Mouse (Mus musculus) frontal cortex, postnatal 10 days (tissue): ENCODE results near the gene Zfp651.

Experiments
- DNase-seq, 2 experiments: peaks; one replicate each; pipeline ENCODE4 v3.0.0; 2022; ENCODE audit warnings: low spot score in 2 of 2, mixed read lengths in 1 of 2

Zfp651 gene

DNA sequence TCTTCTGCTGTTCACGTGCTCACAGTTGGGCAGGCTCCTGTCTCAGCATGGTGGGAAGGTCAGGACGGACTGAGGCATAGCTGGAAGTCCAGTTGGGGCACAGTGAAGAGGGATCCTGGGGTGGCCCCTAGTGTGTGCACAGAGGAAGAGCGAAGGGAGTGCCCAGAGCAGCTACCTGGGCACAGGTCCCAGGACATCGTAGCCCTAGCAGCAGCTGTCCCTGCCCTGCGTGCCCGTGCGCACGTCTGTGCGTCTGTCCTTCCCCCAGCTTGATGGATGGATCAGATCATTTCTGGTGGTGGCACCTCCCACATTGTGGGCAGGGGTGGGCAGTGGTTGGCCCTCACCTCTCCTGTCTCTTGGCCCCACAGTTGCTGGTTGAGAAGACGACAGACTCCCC lies 3.1 kb downstream of the Zfp651 start:
- peak in 1 of 2 experiments; percentile 19 for DNase-seq

DNA sequence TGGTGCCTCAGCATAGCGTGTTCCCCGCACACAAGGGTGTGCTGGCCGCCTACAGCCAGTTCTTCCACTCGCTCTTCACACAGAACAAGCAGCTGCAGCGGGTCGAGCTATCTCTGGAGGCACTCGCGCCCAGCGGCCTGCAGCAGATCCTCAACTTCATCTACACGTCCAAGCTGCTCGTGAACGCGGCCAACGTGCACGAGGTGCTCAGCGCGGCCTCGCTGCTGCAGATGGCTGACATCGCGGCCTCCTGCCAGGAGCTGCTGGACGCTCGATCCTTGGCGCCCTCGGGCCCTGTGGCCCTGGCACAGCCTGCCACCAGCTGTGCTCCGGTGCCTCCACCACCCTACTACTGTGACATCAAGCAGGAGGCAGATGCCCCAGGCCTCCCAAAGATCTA lies 3.6 kb downstream of the Zfp651 start:
- DNase-seq, result peak in 1 of 2 experiments; percentile 17

DNA sequence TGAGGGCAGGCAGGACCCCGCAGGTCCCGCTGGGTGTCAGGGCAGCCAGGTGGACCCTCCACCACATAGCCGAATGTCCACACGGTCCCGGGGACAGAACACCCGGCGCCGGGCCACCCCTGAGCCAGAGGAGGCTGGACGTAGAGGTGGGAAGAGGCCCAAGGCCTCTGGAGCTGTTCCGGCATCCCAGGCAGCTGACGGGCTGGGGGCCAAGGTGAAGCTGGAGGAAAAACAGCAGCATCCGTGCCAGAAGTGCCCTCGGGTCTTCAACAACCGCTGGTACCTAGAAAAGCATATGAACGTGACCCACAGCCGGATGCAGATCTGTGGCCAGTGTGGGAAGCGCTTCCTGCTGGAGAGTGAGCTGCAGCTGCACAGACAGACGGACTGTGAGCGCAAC lies 4.6 kb downstream of the Zfp651 start:
- DNase-seq, result peak in 1 of 2 experiments; percentile 29

DNA sequence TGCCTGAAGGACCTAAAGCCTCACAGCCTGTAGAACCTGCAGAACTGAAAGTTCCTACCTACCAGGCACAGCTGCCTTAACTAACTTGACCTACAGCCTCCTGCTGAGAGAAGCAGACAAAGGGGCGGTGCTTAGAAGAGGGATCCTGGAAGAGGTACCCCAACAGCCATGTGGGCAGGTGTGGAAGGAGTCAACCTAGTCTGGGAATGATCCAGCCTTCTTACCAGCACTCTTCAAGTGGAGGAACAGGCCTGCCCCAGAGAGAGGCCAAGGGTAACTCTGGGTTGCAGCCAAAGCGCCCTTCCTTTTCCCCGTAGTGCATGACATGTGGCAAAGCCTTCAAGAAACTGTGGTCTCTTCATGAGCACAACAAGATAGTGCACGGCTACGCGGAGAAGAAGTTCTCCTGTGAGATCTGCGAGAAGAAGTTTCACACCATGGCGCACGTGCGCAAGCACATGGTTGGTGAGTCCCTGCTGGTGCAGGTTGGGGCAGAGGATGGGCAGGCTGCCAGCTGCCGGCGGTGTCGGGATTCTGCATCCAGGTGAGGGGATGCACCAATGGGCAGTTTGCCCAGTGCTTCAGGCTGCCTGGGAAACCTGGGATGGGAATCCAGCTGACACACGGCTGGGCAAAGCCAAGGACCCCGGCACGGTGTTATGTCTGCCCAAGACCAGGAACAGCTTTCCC lies 6.2 kb downstream of the Zfp651 start:
- DNase-seq, result peak in 1 of 2 experiments; percentile 18

DNA sequence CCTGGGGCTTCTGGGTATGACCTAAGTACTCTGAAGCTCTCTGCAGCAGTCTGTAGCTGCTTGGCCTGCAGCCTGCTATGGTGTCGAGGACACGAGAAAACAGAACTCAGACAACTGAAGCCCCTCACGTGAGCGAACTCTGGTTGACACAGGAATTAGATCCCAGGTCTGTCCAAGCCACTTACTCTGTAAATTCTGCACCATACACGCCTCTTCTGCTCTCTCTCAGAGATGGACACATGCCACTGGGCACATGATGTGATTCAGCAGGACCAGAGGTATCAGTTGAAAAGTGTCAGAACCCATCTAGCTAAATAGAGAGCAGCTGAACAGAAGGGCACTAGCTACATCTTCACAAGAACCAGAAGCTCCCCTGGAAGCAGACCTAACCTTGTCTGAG lies 13.3 kb downstream of the Zfp651 start:
- no peak for DNase-seq

DNA sequence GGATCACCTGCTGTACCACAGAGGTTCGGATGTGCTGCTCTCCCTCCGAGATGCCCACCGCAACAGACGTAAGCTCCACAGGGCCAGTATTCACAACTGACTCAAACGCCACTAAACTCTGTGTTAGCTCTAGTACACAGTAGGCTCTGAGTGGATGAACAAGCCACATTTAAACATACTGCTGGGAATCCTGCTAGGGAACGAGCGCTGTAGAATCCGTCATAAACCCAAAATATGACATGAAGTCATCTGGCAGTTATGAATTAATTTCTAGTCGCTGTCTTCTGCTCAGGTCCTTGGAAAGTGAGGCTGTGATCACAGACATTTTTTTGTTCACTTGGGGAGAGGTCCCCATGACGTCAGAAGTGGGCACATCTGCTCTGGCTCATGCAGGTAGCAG lies 16.8 kb downstream of the Zfp651 start:
- DNase-seq, result no peak

DNA sequence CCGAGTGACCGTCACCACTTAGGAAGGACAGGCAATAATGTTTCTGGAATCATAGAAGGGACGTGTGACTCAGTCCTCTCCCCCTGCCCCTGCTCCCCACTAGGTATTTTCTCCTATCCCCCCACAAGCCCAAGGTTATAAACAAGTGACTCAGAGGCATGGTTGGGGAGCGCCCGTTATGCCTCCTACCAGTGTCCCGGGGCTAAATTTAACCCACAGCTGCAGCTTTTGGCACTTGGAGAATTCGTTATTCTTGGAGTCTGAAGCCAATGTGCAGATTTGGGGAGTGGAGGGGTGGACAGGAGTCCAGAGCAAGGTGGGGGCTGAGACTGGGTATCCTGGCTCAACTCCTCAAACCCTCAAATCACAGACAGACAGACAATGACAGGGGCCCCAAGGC lies 17.4 kb downstream of the Zfp651 start:
- DNase-seq, result no peak

DNA sequence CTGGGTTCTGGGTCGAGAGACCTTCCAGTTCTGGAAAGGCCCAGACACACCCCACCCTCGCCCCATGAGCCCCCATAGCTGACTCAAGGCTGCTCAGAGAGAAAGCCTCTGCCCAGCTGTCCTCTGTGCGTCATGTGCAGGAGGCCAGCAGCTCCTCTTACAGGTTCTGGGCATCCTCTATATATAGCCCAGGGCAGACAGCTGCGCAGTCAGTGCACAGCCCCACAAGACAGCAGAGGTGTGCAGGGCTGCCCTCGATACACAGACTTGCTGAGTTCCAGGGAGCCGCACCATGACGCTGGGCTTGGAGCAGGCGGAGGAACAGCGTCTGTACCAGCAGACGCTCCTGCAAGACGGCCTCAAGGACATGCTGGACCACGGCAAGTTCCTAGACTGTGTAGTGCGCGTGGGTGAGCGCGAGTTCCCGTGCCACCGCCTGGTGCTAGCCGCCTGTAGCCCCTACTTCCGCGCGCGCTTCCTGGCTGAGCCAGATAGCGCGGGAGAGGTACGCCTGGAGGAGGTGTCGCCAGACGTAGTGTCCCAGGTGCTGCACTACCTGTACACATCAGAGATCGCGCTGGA lies 18.4 kb downstream of the Zfp651 start, which contains the start of gene Klhl40:
TSS of gene Klhl40 (plus strand) at position 124 of the 582 bp plus-strand sequence.
- DNase-seq, result no peak

DNA sequence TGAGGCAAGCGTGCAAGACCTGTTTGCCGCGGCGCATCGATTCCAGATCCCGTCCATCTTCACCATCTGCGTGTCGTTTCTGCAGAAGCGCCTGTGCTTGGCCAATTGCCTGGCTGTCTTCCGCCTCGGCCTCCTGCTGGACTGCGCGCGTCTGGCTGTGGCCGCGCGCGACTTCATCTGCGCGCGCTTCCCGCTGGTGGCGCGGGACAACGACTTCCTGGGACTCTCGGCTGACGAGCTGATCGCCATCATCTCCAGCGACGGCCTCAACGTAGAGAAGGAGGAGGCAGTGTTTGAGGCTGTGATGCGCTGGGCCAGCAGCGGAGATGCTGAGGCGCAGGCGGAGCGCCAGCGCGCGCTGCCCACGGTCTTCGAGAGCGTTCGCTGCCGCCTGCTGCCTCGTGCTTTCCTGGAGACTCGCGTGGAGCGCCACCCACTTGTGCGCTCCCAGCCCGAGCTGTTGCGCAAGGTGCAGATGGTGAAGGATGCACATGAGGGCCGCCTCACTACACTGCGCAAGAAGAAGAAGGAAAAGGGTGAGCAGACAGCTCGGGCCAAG lies 19.0 kb downstream of the Zfp651 start:
- peak; percentile 57 to 80 for DNase-seq

DNA sequence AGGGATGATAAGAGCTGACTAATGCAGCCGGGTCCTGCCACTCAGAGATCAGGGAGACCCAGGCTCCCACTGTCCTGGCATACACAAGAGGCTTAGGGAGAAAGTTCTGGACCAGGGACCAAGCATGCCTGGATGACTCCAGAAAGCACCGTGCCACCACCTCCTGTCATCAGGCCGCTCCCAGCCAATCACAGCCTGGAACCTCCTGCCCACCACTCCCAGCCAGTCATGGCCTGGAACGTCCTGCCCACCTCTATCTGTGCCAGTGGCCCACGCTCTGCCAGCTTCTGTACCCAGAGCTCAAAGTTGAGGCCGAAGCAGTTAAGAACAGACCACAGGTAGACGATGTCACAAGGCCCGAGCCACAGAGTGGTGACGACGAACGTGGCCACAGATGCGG lies 25.7 kb downstream of the Zfp651 start:
- no peak for DNase-seq

DNA sequence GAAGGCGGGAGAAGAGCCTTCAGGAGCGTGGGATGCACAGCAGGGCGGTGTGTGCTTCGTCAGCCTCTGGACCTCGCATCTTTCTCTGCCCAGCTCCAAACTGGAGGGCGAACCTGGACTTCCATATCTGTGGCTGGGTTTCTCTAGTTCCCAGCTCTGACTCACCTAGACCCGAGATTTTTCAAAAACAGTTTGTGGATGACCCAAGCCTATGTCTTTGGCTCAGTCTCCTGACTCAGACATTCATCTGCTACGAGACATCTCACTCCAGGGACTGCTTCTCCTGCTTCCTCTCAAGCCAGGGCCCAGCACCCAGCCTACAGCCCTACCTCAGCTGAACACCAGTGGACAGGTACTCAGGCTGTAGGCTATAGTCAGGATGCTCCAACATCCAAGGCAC lies 26.1 kb downstream of the Zfp651 start:
- DNase-seq, result no peak

DNA sequence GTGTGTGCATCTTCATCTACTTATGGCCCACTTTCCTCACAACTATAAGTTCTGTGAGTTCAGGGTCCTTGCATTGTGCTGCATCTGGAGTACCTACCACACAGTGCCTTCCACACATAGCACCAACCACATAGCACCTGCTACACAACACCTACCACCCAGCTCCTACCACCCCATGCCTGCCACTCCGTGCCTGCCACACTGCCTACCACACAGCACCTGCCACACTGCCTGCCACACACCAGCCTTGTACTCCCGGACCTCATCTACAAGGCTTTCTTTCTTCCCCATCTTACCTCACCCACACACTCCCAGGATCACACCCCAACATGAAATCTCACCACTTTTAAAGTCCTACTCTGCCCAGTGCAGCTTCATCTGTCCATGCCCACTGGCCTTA lies 27.2 kb downstream of the Zfp651 start:
- DNase-seq, result no peak

DNA sequence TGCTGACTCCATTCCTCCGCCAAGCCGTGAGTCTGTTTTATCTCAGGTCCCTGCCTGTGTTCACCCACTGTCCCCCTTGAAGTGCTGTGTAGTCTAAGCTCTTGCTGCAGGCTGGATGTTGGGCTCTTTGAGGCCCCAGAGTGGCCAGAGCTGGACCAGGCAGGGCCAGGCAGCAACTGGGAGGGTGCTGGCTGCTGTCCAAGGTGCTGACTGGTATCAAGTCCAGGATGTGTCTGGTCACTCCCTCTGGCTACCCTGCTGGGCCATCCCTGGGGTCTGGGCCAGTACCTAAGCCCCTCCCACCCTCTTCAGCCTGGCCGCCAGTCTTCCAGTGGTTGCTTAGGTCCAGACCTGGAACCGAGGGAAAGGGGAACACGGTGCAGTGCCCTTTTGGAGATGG lies 32.1 kb downstream of the Zfp651 start:
- DNase-seq, result peak in 1 of 2 experiments; percentile 41

DNA sequence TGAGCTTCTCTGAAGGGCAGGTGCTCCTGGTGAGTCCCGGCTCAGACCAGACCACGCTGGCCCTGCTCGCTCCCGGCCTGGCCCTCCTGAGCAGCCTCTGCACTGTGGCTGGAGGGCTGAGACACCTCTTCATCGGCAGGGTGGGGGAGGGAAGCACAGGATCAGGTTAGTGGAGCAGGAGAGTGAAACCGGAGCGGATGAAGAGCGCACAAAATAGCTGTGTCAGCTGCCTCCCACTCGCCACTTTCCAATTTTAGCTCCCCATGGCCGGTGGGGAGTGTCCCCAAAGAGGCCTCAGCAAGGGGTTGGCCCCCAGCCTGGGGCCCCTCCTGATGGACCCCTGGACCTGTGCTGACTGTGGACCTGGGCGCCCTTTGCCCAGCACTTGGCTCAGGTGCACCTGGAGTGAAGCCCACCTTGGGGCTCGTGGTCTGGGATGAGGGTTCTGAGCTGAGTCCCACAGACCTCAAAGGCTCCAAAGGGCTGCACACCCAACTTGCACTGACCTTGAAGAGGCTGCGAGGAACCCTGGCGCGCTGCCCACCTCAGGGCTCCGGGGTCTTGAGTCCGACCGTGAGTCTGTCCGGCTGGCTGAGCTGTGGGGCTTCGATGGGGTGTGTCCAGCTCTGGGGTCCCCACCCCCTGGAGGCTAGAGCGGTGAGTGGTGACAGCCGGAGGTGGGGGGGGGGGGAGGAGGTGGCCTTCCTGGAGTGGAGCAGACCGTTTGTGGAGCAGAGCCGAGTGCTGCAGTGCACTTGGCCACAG lies 32.8 kb downstream of the Zfp651 start, which contains the start of gene Hhatl:
TSS of gene Hhatl (minus strand) at position 751 of the 765 bp plus-strand sequence.
- no peak for DNase-seq

DNA sequence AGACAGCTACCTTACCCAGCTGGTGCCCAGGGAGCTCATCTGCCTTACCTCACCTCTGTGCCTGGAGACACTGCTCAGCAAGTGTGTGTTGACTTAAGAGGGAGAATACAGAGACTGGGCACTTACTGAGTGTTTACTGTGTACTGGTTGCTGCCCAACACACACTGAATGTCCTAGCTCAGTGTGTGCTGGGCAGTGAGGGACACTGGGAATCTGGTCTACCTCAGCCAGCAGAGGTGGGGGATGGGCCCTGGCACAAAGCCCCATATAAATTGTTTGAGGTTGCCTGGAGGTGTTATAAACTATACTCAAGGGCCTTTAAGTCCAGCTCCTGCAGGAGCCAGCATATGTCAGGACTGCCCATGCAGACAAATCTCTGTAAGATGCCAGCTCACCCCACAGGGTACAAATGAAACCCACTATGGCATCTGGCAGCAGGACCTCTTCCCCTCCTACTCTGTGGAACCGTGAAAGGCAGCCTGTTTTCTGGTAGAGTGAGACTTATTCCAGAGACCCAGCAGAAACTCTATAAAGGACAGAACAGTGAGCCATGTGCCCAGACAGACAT lies 35.9 kb downstream of the Zfp651 start:
- DNase-seq, result no peak

DNA sequence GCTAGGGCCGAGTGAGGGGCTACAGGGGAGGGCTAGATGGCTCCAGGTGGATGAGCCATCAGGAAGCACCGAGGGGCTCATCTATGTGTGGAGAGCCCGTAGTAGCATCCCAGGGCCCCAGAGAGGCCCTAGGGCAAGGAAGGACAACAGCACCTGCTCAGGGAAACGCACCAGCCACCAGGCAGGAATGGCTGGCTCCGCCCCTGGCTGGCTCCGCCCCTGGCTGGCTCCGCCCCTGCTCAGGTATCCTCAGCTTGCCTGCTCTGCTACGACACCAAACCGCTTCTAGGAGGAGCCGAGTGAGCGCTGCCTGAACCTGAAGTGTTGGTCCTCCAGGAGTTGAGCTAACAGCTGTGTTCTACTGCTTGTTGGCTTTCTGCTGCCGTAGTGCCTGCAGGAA lies 38.6 kb downstream of the Zfp651 start:
- DNase-seq, result no peak

DNA sequence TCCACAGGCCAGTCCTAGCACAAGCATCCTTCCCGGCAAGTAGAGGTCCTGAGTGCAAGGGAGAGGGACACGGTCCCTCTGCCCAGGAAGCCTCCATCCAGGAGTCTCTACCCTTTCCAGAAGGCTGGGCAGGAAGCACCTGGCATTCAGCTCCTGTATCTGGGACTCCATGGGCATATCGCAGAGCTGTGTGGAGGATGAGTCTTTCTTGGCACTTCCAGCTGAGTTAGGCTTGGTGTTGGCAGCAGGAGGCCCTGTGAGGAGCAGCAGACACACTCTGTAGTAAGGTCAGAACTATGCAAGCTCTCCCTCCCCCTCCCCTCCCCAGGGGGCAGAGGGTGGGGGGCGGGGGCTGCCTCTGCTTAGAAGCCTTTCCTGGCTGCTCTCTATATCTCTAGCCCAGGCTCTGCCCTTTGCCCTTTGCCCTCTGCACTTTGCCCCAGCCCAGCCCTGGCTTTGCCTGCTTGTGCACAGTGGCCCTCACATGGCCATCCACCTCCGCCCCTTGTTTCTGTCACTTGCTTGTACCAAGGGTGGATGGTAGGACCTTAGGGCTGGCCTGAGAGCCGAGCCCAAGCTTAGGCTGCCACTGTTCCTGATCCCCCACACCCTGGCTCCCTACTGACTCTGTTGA lies 39.9 kb downstream of the Zfp651 start:
- no peak for DNase-seq

DNA sequence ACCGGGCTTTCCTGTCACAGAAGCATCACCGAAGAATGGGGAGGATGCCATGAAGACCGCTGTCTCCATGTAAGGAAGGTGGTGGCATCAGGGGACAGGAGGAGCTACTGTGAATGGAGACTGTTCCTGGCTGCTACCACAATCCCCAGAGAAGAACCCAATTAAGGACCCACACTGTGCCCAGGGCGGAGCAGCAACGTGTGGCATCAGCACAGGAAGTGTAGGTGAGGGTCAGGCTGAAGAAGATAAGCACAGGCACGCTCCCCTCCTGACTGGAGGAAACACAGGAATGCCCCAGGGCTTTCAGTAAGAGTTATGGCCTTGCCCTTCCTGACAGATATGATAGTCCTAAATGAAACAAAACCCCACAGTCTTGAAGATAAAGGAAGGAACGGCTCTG lies 43.6 kb downstream of the Zfp651 start:
- DNase-seq, result no peak

DNA sequence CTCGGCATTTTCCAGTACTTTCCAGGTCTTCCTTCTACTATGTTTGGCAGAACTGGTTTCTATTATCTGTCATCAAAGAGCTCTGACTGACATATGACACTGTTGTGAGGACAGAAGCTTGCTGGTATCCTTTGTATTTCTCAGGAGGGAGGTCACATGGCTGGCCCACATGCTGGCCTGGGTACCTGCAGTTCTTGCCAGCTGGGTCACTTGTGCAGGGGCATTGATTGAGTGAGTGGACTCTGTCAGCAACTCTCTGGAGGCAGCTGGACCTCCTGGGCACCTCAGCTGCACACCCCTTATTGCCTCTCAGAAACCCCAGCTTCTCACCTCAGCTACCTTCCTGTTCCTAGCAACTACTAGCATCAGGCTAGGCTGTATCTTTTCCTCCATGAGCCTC lies 48.4 kb downstream of the Zfp651 start:
- no peak for DNase-seq

DNA sequence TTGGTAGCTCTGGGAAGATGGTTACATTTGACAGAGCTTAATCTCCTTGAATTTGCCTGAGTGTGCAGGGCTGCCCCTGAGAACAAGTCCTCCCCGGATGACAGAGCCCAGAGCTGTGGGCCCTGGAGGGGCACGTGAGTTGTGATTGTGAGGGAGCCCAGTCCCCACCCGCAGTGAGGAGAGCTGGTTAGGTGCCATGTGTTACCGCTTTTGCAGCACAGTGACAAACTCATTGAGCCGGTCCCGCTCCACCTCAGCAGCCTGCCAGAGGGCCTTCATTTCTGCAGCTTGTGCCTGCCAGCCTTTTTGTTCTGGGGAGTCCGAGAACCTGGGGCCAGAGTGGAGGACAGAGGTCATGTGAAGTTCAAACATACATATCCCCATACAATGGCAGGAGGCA lies 48.8 kb downstream of the Zfp651 start:
- no peak for DNase-seq

DNA sequence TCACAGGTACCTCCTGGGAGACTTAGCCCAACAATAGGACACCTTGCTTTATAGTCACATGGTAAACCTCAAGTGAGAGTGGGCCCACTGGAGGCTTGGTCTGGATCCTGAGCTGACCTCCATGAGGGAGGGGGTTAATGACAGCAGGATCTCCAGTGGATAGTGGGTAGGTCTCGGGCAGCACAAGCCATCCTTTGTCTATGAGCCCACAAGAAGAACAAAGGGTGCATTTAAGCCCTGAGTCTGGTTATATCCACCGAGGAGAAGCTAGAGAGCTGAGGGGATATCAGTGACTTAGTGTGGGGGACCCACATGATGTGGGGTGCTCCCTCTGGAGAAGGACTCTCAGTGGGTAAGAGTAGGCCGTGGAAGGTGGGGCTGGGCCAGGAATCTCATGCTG lies 49.4 kb downstream of the Zfp651 start:
- no peak for DNase-seq
